14 mouse cellular contexts compared by ENCODE assay signal in genomic region chr13:34066351-34066750, GRCm38 (mm10). TPM values are rescaled to one million over a fixed set of nuclear protein-coding genes. Genes with fewer than 3 reads are reported as not detected.
DNase-seq lines count a peak whose midpoint lies in the region; ATAC-seq and TF ChIP-seq lines count a peak whose summit lies in the region.
"Had no signal": no experiment of that assay in that cellular context is flagged by ENCODE, and none has a peak within 500 bp of the region (broad histone marks: within the 10 kb centered on the region; RNA-seq: fewer than 3 reads in every experiment).

No protein-coding gene starts in this region.

- no peaks in the 10 kb centered on the region for H3K4me1 ChIP-seq in limb, embryonic 15.5 days
- H3K4me1 ChIP-seq in limb, embryonic 10.5 days = peaks cover 15% of the 10 kb centered on the region
- H3K4me1 ChIP-seq in hindbrain, embryonic 11.5 days (replicated peaks; ENCODE audit: control insufficient read depth, insufficient read depth, low read length) = no peaks in the 10 kb centered on the region
- H3K4me1 ChIP-seq: embryonic facial prominence, embryonic 13.5 days had no signal

- H3K27me3 ChIP-seq in limb, embryonic 15.5 days = no peaks in the 10 kb centered on the region
- no peaks in the 10 kb centered on the region for H3K27me3 ChIP-seq in limb, embryonic 10.5 days (ENCODE audit: low read depth, poor library complexity, severe bottlenecking)
- H3K27me3 ChIP-seq in hindbrain, embryonic 11.5 days (ENCODE audit: control insufficient read depth, insufficient read depth, low read length) = no peaks in the 10 kb centered on the region
- H3K27me3 ChIP-seq: embryonic facial prominence, embryonic 13.5 days had no signal

- 64% methylated on average over 1 of the region's 1 CpGs for WGBS in limb, embryonic 15.5 days
- WGBS in limb, embryonic 10.5 days = 66% methylated on average over 1 of the region's 1 CpGs
- WGBS in hindbrain, embryonic 11.5 days = 46% methylated on average over 1 of the region's 1 CpGs

- peak overlapping the region; percentile 57 for H3K27ac ChIP-seq in gastrocnemius, adult 2 months
- peak overlapping the region; percentile 18; the same call in 1 of the 2 replicates for H3K27ac ChIP-seq in limb, embryonic 15.5 days
- H3K27ac ChIP-seq in limb, embryonic 10.5 days = no peak overlapping the region
- H3K27ac ChIP-seq in hindbrain, embryonic 11.5 days (ENCODE audit: low read depth, low read length) = no peak overlapping the region
- H3K27ac ChIP-seq: embryonic facial prominence, embryonic 13.5 days had no signal

- no peak overlapping the region for H3K4me3 ChIP-seq in gastrocnemius, adult 2 months
- H3K4me3 ChIP-seq in limb, embryonic 15.5 days = no peak overlapping the region
- H3K4me3 ChIP-seq in limb, embryonic 10.5 days = no peak overlapping the region
- no peak overlapping the region for H3K4me3 ChIP-seq in hindbrain, embryonic 11.5 days (ENCODE audit: low read depth, low read length)
- H3K4me3 ChIP-seq: embryonic facial prominence, embryonic 13.5 days had no signal

- peak; percentile 19; the same call in 1 of the 2 replicates for ATAC-seq in limb, embryonic 15.5 days (ENCODE audit: insufficient number of reproducible peaks, low FRiP score, low TSS enrichment, low read depth)
- no peak for ATAC-seq in hindbrain, embryonic 11.5 days (ENCODE audit: low FRiP score)

- TF ChIP-seq CTCF in gastrocnemius, adult 2 months (IDR thresholded peaks at IDR 0.05) = no peak

- intact Hi-C loops in gastrocnemius, adult 2 months (cut with DNase I) = no loop called here
- intact Hi-C loops in gastrocnemius, postnatal 36 days (cut with DNase I) = no loop called here
- intact Hi-C loops in left cerebral cortex, postnatal 36 days (cut with DNase I) = no loop called here

- H3K4me2 ChIP-seq in limb, embryonic 15.5 days = no peak overlapping the region
- H3K4me2 ChIP-seq in hindbrain, embryonic 11.5 days (replicated peaks; ENCODE audit: low read depth, low read length) = no peak overlapping the region
- H3K4me2 ChIP-seq: embryonic facial prominence, embryonic 13.5 days; liver, embryonic 11.5 days had no signal

- peak; percentile 60 for DNase-seq in gastrocnemius, adult 2 months
- DNase-seq in gastrocnemius, postnatal 36 days = no peak
- DNase-seq in limb, embryonic 10.5 days (ENCODE audit: low spot score) = no peak
- peak; percentile 36 for DNase-seq in adipocyte (ENCODE audit: low spot score)
- peak; percentile 58 to 60 for DNase-seq in left cerebral cortex, postnatal 36 days (ENCODE audit: low spot score in 2 of 2)
- DNase-seq in hindbrain, embryonic 11.5 days (ENCODE audit: low spot score) = no peak
- DNase-seq in ovary, adult 18-20 months (ENCODE audit: low spot score) = no peak
- DNase-seq: cerebellum, adult 9-10 months; heart, adult 11 months; kidney, postnatal 10 days; thymus, postnatal 25 days had no signal

- peaks cover 27% of the 10 kb centered on the region for H3K36me3 ChIP-seq in limb, embryonic 15.5 days
- H3K36me3 ChIP-seq in limb, embryonic 10.5 days = peaks cover 7% of the 10 kb centered on the region; the same call in 1 of the 2 replicates
- no peaks in the 10 kb centered on the region for H3K36me3 ChIP-seq in hindbrain, embryonic 11.5 days (ENCODE audit: control insufficient read depth, insufficient read depth, low read length)

- no peak overlapping the region for H3K9ac ChIP-seq in limb, embryonic 15.5 days
- H3K9ac ChIP-seq in hindbrain, embryonic 11.5 days (ENCODE audit: low read depth, low read length) = no peak overlapping the region
- H3K9ac ChIP-seq: embryonic facial prominence, embryonic 13.5 days had no signal

- H3K9me3 ChIP-seq in limb, embryonic 15.5 days = no peaks in the 10 kb centered on the region
- H3K9me3 ChIP-seq in limb, embryonic 10.5 days (replicated peaks) = no peaks in the 10 kb centered on the region
- no peaks in the 10 kb centered on the region for H3K9me3 ChIP-seq in hindbrain, embryonic 11.5 days (ENCODE audit: control insufficient read depth, low read length)
- H3K9me3 ChIP-seq: embryonic facial prominence, embryonic 13.5 days had no signal

RNA-seq across cellular contexts. Expression of gene Tubb2a, which starts 11.5 kb away (rescaled TPM):
- total RNA-seq in gastrocnemius, adult 2 months (2021) = 10 to 100 TPM in 1 of 2 experiments, 1 to 10 TPM in 1; 6.7 to 23.3 TPM
- 10 to 100 TPM; 11.4 to 11.5 TPM for total RNA-seq in gastrocnemius, postnatal 36 days (2021)
- 188 and 249 TPM in 2 replicates for polyA plus RNA-seq in limb, embryonic 15.5 days (2015; fragmentation: Nextera tagmentation; extraction: Ambion mirVana)
- polyA plus RNA-seq in limb, embryonic 10.5 days (2016; fragmentation: Nextera tagmentation; extraction: Ambion mirVana) = 44.3 and 44.7 TPM in 2 replicates
- 100 to 1,000 TPM; 839 to 952 TPM for total RNA-seq in left cerebral cortex, postnatal 36 days (2021)
- polyA plus RNA-seq in hindbrain, embryonic 11.5 days (2014; fragmentation: Nextera tagmentation; extraction: Ambion mirVana) = 422 and 447 TPM in 2 replicates

RNA-seq across cellular contexts. Expression of gene Bphl, which starts 29.0 kb away (rescaled TPM):
- 10 to 100 TPM; 22.4 to 25.5 TPM for total RNA-seq in gastrocnemius, adult 2 months (2021)
- total RNA-seq in gastrocnemius, postnatal 36 days (2021) = 10 to 100 TPM; 21.4 to 25.3 TPM
- 38.9 and 45.0 TPM in 2 replicates for polyA plus RNA-seq in limb, embryonic 15.5 days (2015; fragmentation: Nextera tagmentation; extraction: Ambion mirVana)
- 30.6 and 33.6 TPM in 2 replicates for polyA plus RNA-seq in limb, embryonic 10.5 days (2016; fragmentation: Nextera tagmentation; extraction: Ambion mirVana)
- 10 to 100 TPM; 39.7 to 40.5 TPM for total RNA-seq in left cerebral cortex, postnatal 36 days (2021)
- 30.3 and 31.1 TPM in 2 replicates for polyA plus RNA-seq in hindbrain, embryonic 11.5 days (2014; fragmentation: Nextera tagmentation; extraction: Ambion mirVana)

Comparison
In these comparisons a context has a peak if more than half of its experiments do, and no peak if none do; other contexts are left out.
1. DNase-seq: peak in gastrocnemius, adult 2 months (single experiment), adipocyte (single experiment) and left cerebral cortex, postnatal 36 days (2 of 2); none in gastrocnemius, postnatal 36 days (0 of 2), limb, embryonic 10.5 days (single experiment), hindbrain, embryonic 11.5 days (single experiment) and ovary, adult 18-20 months (single experiment).
2. H3K27ac ChIP-seq: peak in gastrocnemius, adult 2 months (single experiment) and limb, embryonic 15.5 days (single experiment); none in limb, embryonic 10.5 days (single experiment) and hindbrain, embryonic 11.5 days (single experiment).
3. RNA of gene Tubb2a, which starts 11.5 kb away (total RNA-seq): 839 to 952 TPM in left cerebral cortex, postnatal 36 days; 6.7 to 23.3 TPM in gastrocnemius, adult 2 months and 11.4 to 11.5 TPM in gastrocnemius, postnatal 36 days; every median in the first group is over 10 times any median in the second.